Mouse (Mus musculus) duodenum, adult 2 months (tissue): ENCODE measurements around the gene Rhog. TPM values are rescaled to one million over a fixed set of nuclear protein-coding genes. Genes with fewer than 3 reads are reported as not detected.

Experiments used
- polyA plus RNA-seq: library from polyadenylated mRNA; depleted of rRNA; stranded (reverse); fragments of >200 nt; gene quantifications from 2 replicates; pipeline ENCODE4 v1.2.3, GENCODE M21; 2012; ENCODE audit warnings: low replicate concordance; rRNA removed

Rhog gene
- polyA plus RNA-seq, result 77.3 and 164 TPM in 2 replicates

GRCm38 (mm10) chr7:102255954-102256353, at the start of gene Rhog:
Gene Rhog, minus strand, starts transcription at chr7:102256054.

GRCm38 (mm10) chr7:102267601-102268394, 11.9 kb upstream of the Rhog start, which contains the start of gene Stim1:
Gene Stim1, plus strand, starts transcription at chr7:102267806.

GRCm38 (mm10) chr7:102209756-102210721, 45.8 kb downstream of the Rhog start, which contains the start of the genes Nup98 and Pgap2:
Gene Nup98, minus strand, starts transcription at chr7:102210176.
Gene Pgap2, plus strand, starts transcription at chr7:102210208.

Other genes with a start within 250 kb of the Rhog start
- gene Il18bp, start 237.4 kb downstream of the Rhog start, polyA plus RNA-seq, result 5.3 and 10.1 TPM in 2 replicates
- 20.9 and 36.7 TPM in 2 replicates for gene Rnf121, start 190.6 kb downstream of the Rhog start, polyA plus RNA-seq
- gene Xndc1, start 190.5 kb downstream of the Rhog start, polyA plus RNA-seq, result 10.6 and 14.2 TPM in 2 replicates
- 1.5 and 1.8 TPM in 2 replicates for gene Xntrpc, start 190.3 kb downstream of the Rhog start, polyA plus RNA-seq
- gene Trpc2, start 172.9 kb downstream of the Rhog start, polyA plus RNA-seq, result not detected in 2 replicates
- not detected in 2 replicates for gene Art1, start 154.3 kb downstream of the Rhog start, polyA plus RNA-seq
- gene Art5, start 146.6 kb downstream of the Rhog start, polyA plus RNA-seq, result 0.63 and 0.87 TPM in 2 replicates
- gene Chrna10, start 139.2 kb downstream of the Rhog start, polyA plus RNA-seq, result 0.91 and 1.2 TPM in 2 replicates
- gene Nup98, start 45.9 kb downstream of the Rhog start, polyA plus RNA-seq, result 7.0 and 8.0 TPM in 2 replicates
- gene Pgap2, start 45.8 kb downstream of the Rhog start, polyA plus RNA-seq, result 47.8 and 110 TPM in 2 replicates
- 18.6 and 28.7 TPM in 2 replicates for gene Stim1, start 11.8 kb upstream of the Rhog start, polyA plus RNA-seq
- 1.7 and 4.7 TPM in 2 replicates for gene Rrm1, start 185.6 kb upstream of the Rhog start, polyA plus RNA-seq
- not detected in 2 replicates for gene Olfr543, start 225.6 kb upstream of the Rhog start, polyA plus RNA-seq
- gene Olfr544, start 232.3 kb upstream of the Rhog start, polyA plus RNA-seq, result not detected in 2 replicates
- gene Olfr545, start 243.5 kb upstream of the Rhog start, polyA plus RNA-seq, result not detected in 2 replicates